Mouse (Mus musculus) intestine, postnatal 0 days (tissue): ENCODE results near the gene Fam171a1. TPM values are rescaled to one million over a fixed set of nuclear protein-coding genes. Genes with fewer than 3 reads are reported as not detected.

Source experiments
- ATAC-seq: fragments of 200-750 bp; cut with Nextera tagmentation; 2 replicates; pipeline ENCODE4 v1.8.0; 2017; ENCODE audit warnings: mild to moderate bottlenecking, moderate TSS enrichment, moderate library complexity
- H3K27ac ChIP-seq: fragments of 300-500 bp; sonication (generic); 2 replicates; pipeline ENCODE4 v1.5.1; 2014; ENCODE audit warnings: mild to moderate bottlenecking, low read depth, low read length, moderate library complexity
- H3K27me3 ChIP-seq: fragments of 300-500 bp; sonication (generic); replicated peaks from 2 replicates; pipeline ENCODE4 v1.6.1; 2014; ENCODE audit warnings: low read length, mixed read lengths; ENCODE audit not compliant: control insufficient read depth, insufficient read depth
- H3K36me3 ChIP-seq: fragments of 300-500 bp; sonication (generic); 2 replicates; pipeline ENCODE4 v1.6.1; 2014; ENCODE audit warnings: mild to moderate bottlenecking, moderate library complexity; ENCODE audit not compliant: control insufficient read depth, insufficient read depth
- H3K4me1 ChIP-seq: fragments of 300-500 bp; sonication (generic); replicated peaks from 2 replicates; pipeline ENCODE4 v1.6.1; 2014; ENCODE audit warnings: antibody characterized with exemption, low read length, mixed read lengths; ENCODE audit not compliant: control insufficient read depth, insufficient read depth
- H3K4me2 ChIP-seq: fragments of 300-500 bp; sonication (generic); replicated peaks from 2 replicates; pipeline ENCODE4 v1.6.1; 2014; ENCODE audit warnings: low read depth, mild to moderate bottlenecking, moderate library complexity
- H3K4me3 ChIP-seq: fragments of 300-500 bp; sonication (generic); 2 replicates; pipeline ENCODE4 v1.5.1; 2014; ENCODE audit warnings: low read depth, low read length
- H3K9ac ChIP-seq: fragments of 300-500 bp; sonication (generic); 2 replicates; pipeline ENCODE4 v1.6.1; 2014; ENCODE audit warnings: mild to moderate bottlenecking, low read depth, low read length
- H3K9me3 ChIP-seq: fragments of 300-500 bp; sonication (generic); 2 replicates; pipeline ENCODE4 v1.6.1; 2016; ENCODE audit warnings: mixed run types; ENCODE audit not compliant: control insufficient read depth
- CTCF ChIP-seq: sonication (generic); IDR thresholded peaks from 2 replicates; pipeline ENCODE4 v1.5.1; 2016; ENCODE audit warnings: low read depth, mild to moderate bottlenecking, control low read depth, antibody characterized with exemption, moderate library complexity
- WGBS: fragments of 180-500 bp; shearing (Covaris S2); extraction: QIAGEN DNeasy Blood & Tissue Kit; methylation state at CpG from one replicate; pipeline ENCODE4 v1.1.7; 2014; 5-methylcytosine and 5-hydroxymethylcytosine counted together
- polyA plus RNA-seq: library from polyadenylated mRNA; unstranded; fragments of >200 nt; fragmentation: Nextera tagmentation; extraction: Ambion mirVana; gene quantifications from 2 replicates; pipeline ENCODE4 v1.2.1, GENCODE M21; 2015

The Fam171a1 gene
- polyA plus RNA-seq, 1 experiment from 2014 or later, result 8.6 TPM

GRCm38 (mm10) chr2:3161578-3161977 is 47.6 kb downstream of the Fam171a1 start:
- TF ChIP-seq CTCF, result no peak
- Histone ChIP-seq H3K27me3 (no peaks in the 10 kb centered on the region), H3K9me3 (no peaks in the 10 kb centered on the region), H3K9ac (no peak overlapping the region), H3K4me2 (no peak overlapping the region), H3K27ac (no peak overlapping the region), H3K4me3 (no peak overlapping the region), H3K4me1 (no peaks in the 10 kb centered on the region; the same call in 1 of the 2 replicates), H3K36me3 (no peaks in the 10 kb centered on the region)
- WGBS, result 42% methylated on average over 1 of the region's 1 CpGs
- ATAC-seq, result no peak

GRCm38 (mm10) chr2:3163501-3164076 is 49.6 kb downstream of the Fam171a1 start:
- Histone ChIP-seq H3K4me1 (no peaks in the 10 kb centered on the region; the same call in 1 of the 2 replicates), H3K27me3 (no peaks in the 10 kb centered on the region), H3K9ac (no peak overlapping the region), H3K36me3 (no peaks in the 10 kb centered on the region), H3K4me2 (no peak overlapping the region), H3K9me3 (no peaks in the 10 kb centered on the region), H3K27ac (no peak overlapping the region), H3K4me3 (no peak overlapping the region)
- no peak for ATAC-seq
- TF ChIP-seq CTCF, result no peak
- 88% methylated on average over 9 of the region's 9 CpGs for WGBS

GRCm38 (mm10) chr2:3165037-3165600 is 51.1 kb downstream of the Fam171a1 start:
- no peaks in the 10 kb centered on the region for H3K9me3 ChIP-seq
- no peak overlapping the region for H3K4me2 ChIP-seq
- H3K4me3 ChIP-seq, result no peak overlapping the region
- WGBS, result 87% methylated on average over 8 of the region's 8 CpGs
- no peak overlapping the region for H3K9ac ChIP-seq
- H3K36me3 ChIP-seq, result no peaks in the 10 kb centered on the region
- H3K27ac ChIP-seq, result no peak overlapping the region
- ATAC-seq, result no peak
- no peaks in the 10 kb centered on the region for H3K4me1 ChIP-seq
- no peaks in the 10 kb centered on the region for H3K27me3 ChIP-seq
- TF ChIP-seq CTCF, result no peak

- no peak for TF ChIP-seq CTCF
- no peak for ATAC-seq
- no peak overlapping the region for H3K4me3 ChIP-seq
- no peaks in the 10 kb centered on the region for H3K27me3 ChIP-seq
- no peaks in the 10 kb centered on the region for H3K9me3 ChIP-seq
- no peak overlapping the region for H3K27ac ChIP-seq
- no peak overlapping the region for H3K4me2 ChIP-seq
- no peaks in the 10 kb centered on the region for H3K4me1 ChIP-seq
- no peak overlapping the region for H3K9ac ChIP-seq
- H3K36me3 ChIP-seq, result no peaks in the 10 kb centered on the region
- WGBS, result 62% methylated on average over 7 of the region's 7 CpGs
Observed at GRCm38 (mm10) chr2:3165890-3166605, 52.0 kb downstream of the Fam171a1 start.

GRCm38 (mm10) chr2:3168719-3169402 is 54.8 kb downstream of the Fam171a1 start:
- H3K4me3 ChIP-seq, result no peak overlapping the region
- no peaks in the 10 kb centered on the region for H3K27me3 ChIP-seq
- 78% methylated on average over 14 of the region's 14 CpGs for WGBS
- no peak overlapping the region for H3K4me2 ChIP-seq
- no peak overlapping the region for H3K27ac ChIP-seq
- H3K36me3 ChIP-seq, result no peaks in the 10 kb centered on the region
- no peak overlapping the region for H3K9ac ChIP-seq
- ATAC-seq, result no peak
- no peak for TF ChIP-seq CTCF
- H3K4me1 ChIP-seq, result peaks cover 5% of the 10 kb centered on the region; the same call in 1 of the 2 replicates
- no peaks in the 10 kb centered on the region for H3K9me3 ChIP-seq

GRCm38 (mm10) chr2:3169403-3169747 is 55.4 kb downstream of the Fam171a1 start:
- H3K27me3 ChIP-seq, result no peaks in the 10 kb centered on the region
- H3K9ac ChIP-seq, result no peak overlapping the region
- no peak overlapping the region for H3K4me3 ChIP-seq
- H3K4me1 ChIP-seq, result peaks cover 5% of the 10 kb centered on the region; the same call in 1 of the 2 replicates
- 49% methylated on average over 3 of the region's 3 CpGs for WGBS
- no peak for ATAC-seq
- H3K4me2 ChIP-seq, result no peak overlapping the region
- no peaks in the 10 kb centered on the region for H3K36me3 ChIP-seq
- H3K9me3 ChIP-seq, result no peaks in the 10 kb centered on the region
- H3K27ac ChIP-seq, result no peak overlapping the region
- no peak for TF ChIP-seq CTCF
